Mouse (Mus musculus) liver, adult 2 months (tissue): ENCODE data around the gene Qrsl1. TPM values are rescaled to one million over a fixed set of nuclear protein-coding genes. Genes with fewer than 3 reads are reported as not detected.

Source experiments
- DNase-seq: peaks from one replicate; pipeline ENCODE4 v3.0.0-alpha.2; 2011; ENCODE audit warnings: low read depth, low spot score; ENCODE audit errors: extremely low read depth
- H3K27ac ChIP-seq: fragments of 200-500 bp; replicated peaks from 2 replicates; pipeline ENCODE4 v1.5.1; 2012; ENCODE audit warnings: low read depth, mild to moderate bottlenecking, control low read depth, inconsistent platforms, low read length; ENCODE audit not compliant: insufficient read depth
- H3K27me3 ChIP-seq: fragments of 200-500 bp; 2 replicates; pipeline ENCODE4 v1.6.1; 2012; ENCODE audit warnings: mild to moderate bottlenecking, moderate library complexity, low read length, inconsistent platforms; ENCODE audit not compliant: control insufficient read depth, insufficient read depth
- H3K36me3 ChIP-seq: fragments of 200-500 bp; 2 replicates; pipeline ENCODE4 v1.6.1; 2012; ENCODE audit warnings: low read length, inconsistent platforms; ENCODE audit not compliant: control insufficient read depth, insufficient read depth
- H3K4me1 ChIP-seq: fragments of 200-500 bp; 2 replicates; pipeline ENCODE4 v1.6.1; 2011; ENCODE audit warnings: low read length; ENCODE audit not compliant: control insufficient read depth, insufficient read depth
- H3K4me3 ChIP-seq: fragments of 200-500 bp; 2 replicates; pipeline ENCODE4 v1.5.1; 2011; ENCODE audit warnings: low read depth, mild to moderate bottlenecking, control low read depth, low read length, moderate library complexity; ENCODE audit not compliant: insufficient read depth
- H3K79me2 ChIP-seq: fragments of 200-500 bp; 2 replicates; pipeline ENCODE4 v1.6.1; 2012; ENCODE audit warnings: inconsistent platforms, mild to moderate bottlenecking, low read length, moderate library complexity; ENCODE audit not compliant: control insufficient read depth, insufficient read depth
- H3K9ac ChIP-seq: fragments of 200-500 bp; 2 replicates; pipeline ENCODE4 v1.6.1; 2012; ENCODE audit warnings: low read depth, mild to moderate bottlenecking, control low read depth, inconsistent platforms, low read length
- CTCF ChIP-seq: fragments of 200-500 bp; IDR thresholded peaks from 2 replicates; pipeline ENCODE4 v1.5.1; 2011; ENCODE audit warnings: low read depth, low read length, control low read depth
- POLR2A ChIP-seq: fragments of 200-500 bp; IDR thresholded peaks from 2 replicates; pipeline ENCODE4 v1.6.1; 2011; ENCODE audit warnings: low read length, control low read depth; ENCODE audit not compliant: insufficient read depth; ENCODE audit errors: extremely low read depth
- WGBS: fragments of 180-500 bp; shearing (Covaris S2); methylation state at CpG from one replicate; pipeline ENCODE4 v1.1.7; 2018; 5-methylcytosine and 5-hydroxymethylcytosine counted together
- polyA plus RNA-seq: library from polyadenylated mRNA; depleted of rRNA; stranded (reverse); fragments of >200 nt; gene quantifications from 2 replicates; pipeline ENCODE4 v1.2.3, GENCODE M21; 2012
- total RNA-seq: library from RNA; depleted of rRNA; stranded (reverse); fragments of >200 nt; gene quantifications from 2 replicates; pipeline ENCODE4 v1.2.3, GENCODE M21; 2014

Qrsl1 gene
- total and polyA plus RNA-seq, 2 experiments = 3.1 to 5.9 TPM

- no peak for DNase-seq
- Histone ChIP-seq H3K36me3 (peaks cover 13% of the 10 kb centered on the region), H3K4me1 (no peaks in the 10 kb centered on the region), H3K79me2 (no peaks in the 10 kb centered on the region), H3K9ac (no peak overlapping the region), H3K27me3 (no peaks in the 10 kb centered on the region), H3K27ac (no peak overlapping the region), H3K4me3 (no peak overlapping the region)
- WGBS = 96% methylated on average over 16 of the region's 16 CpGs
- TF ChIP-seq CTCF (no peak), POLR2A (no peak)
Observed at GRCm38 (mm10) chr10:43888976-43889375, 12.6 kb downstream of the Qrsl1 start.

GRCm38 (mm10) chr10:43887676-43888075, 13.9 kb downstream of the Qrsl1 start:
- Histone ChIP-seq H3K36me3 (peaks cover 10% of the 10 kb centered on the region), H3K27me3 (no peaks in the 10 kb centered on the region), H3K9ac (no peak overlapping the region), H3K4me3 (no peak overlapping the region), H3K79me2 (no peaks in the 10 kb centered on the region), H3K4me1 (no peaks in the 10 kb centered on the region), H3K27ac (no peak overlapping the region)
- no peak for DNase-seq
- WGBS = 94% methylated on average over 9 of the region's 9 CpGs
- TF ChIP-seq POLR2A (no peak), CTCF (no peak)

- no peaks in the 10 kb centered on the region for H3K79me2 ChIP-seq
- no peak overlapping the region for H3K4me3 ChIP-seq
- no peaks in the 10 kb centered on the region for H3K27me3 ChIP-seq
- no peak for DNase-seq
- H3K36me3 ChIP-seq = no peaks in the 10 kb centered on the region
- no peaks in the 10 kb centered on the region for H3K4me1 ChIP-seq
- H3K27ac ChIP-seq = no peak overlapping the region
- no peak for TF ChIP-seq POLR2A
- no peak overlapping the region for H3K9ac ChIP-seq
- WGBS = 96% methylated on average over 1 of the region's 1 CpGs
Observed at GRCm38 (mm10) chr10:43871458-43871857, 30.1 kb downstream of the Qrsl1 start.

- Histone ChIP-seq H3K27ac (no peak overlapping the region), H3K4me3 (no peak overlapping the region; the same call in 1 of the 2 replicates), H3K9ac (no peak overlapping the region), H3K27me3 (no peaks in the 10 kb centered on the region), H3K4me1 (no peaks in the 10 kb centered on the region), H3K79me2 (no peaks in the 10 kb centered on the region), H3K36me3 (no peaks in the 10 kb centered on the region)
- WGBS = 81% methylated on average over 10 of the region's 10 CpGs
- no peak for TF ChIP-seq POLR2A
- peak; percentile 75 for TF ChIP-seq CTCF
- DNase-seq = peak; percentile 15
Observed at GRCm38 (mm10) chr10:43870752-43871151, 30.8 kb downstream of the Qrsl1 start.

GRCm38 (mm10) chr10:43856351-43856750, 45.2 kb downstream of the Qrsl1 start:
- TF ChIP-seq POLR2A (no peak), CTCF (no peak)
- Histone ChIP-seq H3K9ac (no peak overlapping the region), H3K4me3 (no peak overlapping the region), H3K27ac (no peak overlapping the region), H3K27me3 (no peaks in the 10 kb centered on the region), H3K4me1 (no peaks in the 10 kb centered on the region), H3K79me2 (no peaks in the 10 kb centered on the region), H3K36me3 (no peaks in the 10 kb centered on the region)
- DNase-seq = peak; percentile 33
- WGBS = 78% methylated on average over 3 of the region's 3 CpGs

GRCm38 (mm10) chr10:43855916-43856315, 45.6 kb downstream of the Qrsl1 start:
- Histone ChIP-seq H3K4me1 (no peaks in the 10 kb centered on the region), H3K27ac (no peak overlapping the region), H3K36me3 (no peaks in the 10 kb centered on the region), H3K9ac (no peak overlapping the region), H3K27me3 (no peaks in the 10 kb centered on the region), H3K79me2 (no peaks in the 10 kb centered on the region), H3K4me3 (no peak overlapping the region)
- TF ChIP-seq CTCF (no peak), POLR2A (no peak)
- no peak for DNase-seq
- WGBS = 95% methylated on average over 9 of the region's 9 CpGs
